Mouse (Mus musculus) embryonic facial prominence, embryonic 12.5 days (tissue): ENCODE data around the gene Ttyh1. TPM values are rescaled to one million over a fixed set of nuclear protein-coding genes. Genes with fewer than 3 reads are reported as not detected.
A peak's percentile ranks its signal among the peaks of the same experiment; 100 is the strongest.
"Not testable (repeated sequence)": the region's sequence is repeated elsewhere in the genome, so short reads cannot be mapped to it uniquely, and the experiment has no call there.

Source experiments
- ATAC-seq: fragments of 200-750 bp; cut with Nextera tagmentation; 2 replicates; pipeline ENCODE4 v1.8.0; 2017; ENCODE audit not compliant: insufficient number of reproducible peaks, insufficient read depth, low FRiP score, low TSS enrichment
- H3K27ac ChIP-seq: fragments of 300-500 bp; sonication (generic); 2 replicates; pipeline ENCODE4 v1.5.1; 2016; ENCODE audit warnings: mild to moderate bottlenecking
- H3K27me3 ChIP-seq: fragments of 300-500 bp; sonication (generic); 2 replicates; pipeline ENCODE4 v1.6.1; 2016; ENCODE audit warnings: mild to moderate bottlenecking, moderate library complexity
- H3K36me3 ChIP-seq: fragments of 300-500 bp; sonication (generic); 2 replicates; pipeline ENCODE4 v1.6.1; 2016; ENCODE audit warnings: mild to moderate bottlenecking
- H3K4me1 ChIP-seq: fragments of 300-500 bp; sonication (generic); 2 replicates; pipeline ENCODE4 v1.6.1; 2016
- H3K4me2 ChIP-seq: fragments of 300-500 bp; sonication (generic); replicated peaks from 2 replicates; pipeline ENCODE4 v1.6.1; 2016; ENCODE audit warnings: mild to moderate bottlenecking, moderate library complexity
- H3K4me3 ChIP-seq: fragments of 300-500 bp; sonication (generic); 2 replicates; pipeline ENCODE4 v1.5.1; 2016; ENCODE audit warnings: mild to moderate bottlenecking
- H3K9ac ChIP-seq: fragments of 300-500 bp; sonication (generic); 2 replicates; pipeline ENCODE4 v1.6.1; 2016; ENCODE audit warnings: mild to moderate bottlenecking, moderate library complexity
- H3K9me3 ChIP-seq: fragments of 300-500 bp; sonication (generic); 2 replicates; pipeline ENCODE4 v1.6.1; 2016; ENCODE audit warnings: mild to moderate bottlenecking, moderate library complexity
- WGBS: fragments of 180-500 bp; shearing (Covaris S2); methylation state at CpG from one replicate; pipeline ENCODE4 v1.1.7; 2016; 5-methylcytosine and 5-hydroxymethylcytosine counted together
- polyA plus RNA-seq: library from polyadenylated mRNA; unstranded; fragments of >200 nt; fragmentation: Nextera tagmentation; extraction: Ambion mirVana; gene quantifications from 2 replicates; pipeline ENCODE4 v1.2.1, GENCODE M21; 2016

Gene Ttyh1
- polyA plus RNA-seq, 1 experiment from 2014 or later = 10.8 TPM

GRCm38 (mm10) chr7:4154976-4155375 lies 35.8 kb downstream of the Ttyh1 start:
- WGBS = 43% methylated on average over 4 of the region's 4 CpGs

DNA sequence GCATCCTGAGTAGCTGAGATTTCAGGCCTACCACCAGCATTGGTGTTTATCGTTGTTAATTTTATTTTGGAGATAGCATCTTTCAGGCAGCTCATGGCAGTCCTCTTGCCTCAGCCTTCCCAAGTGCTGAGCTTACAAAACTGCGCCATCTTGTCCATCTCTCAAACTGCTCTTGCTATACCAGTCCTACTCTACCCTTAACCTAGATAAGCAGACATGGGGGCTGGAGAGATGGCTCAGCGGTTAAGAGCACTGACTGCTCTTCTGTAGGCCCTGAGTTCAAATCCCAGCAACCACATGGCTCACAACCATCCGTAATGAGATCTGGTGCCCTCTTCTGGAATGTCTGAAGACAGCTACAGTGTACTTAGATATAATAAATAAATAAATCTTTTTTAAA lies 42.4 kb downstream of the Ttyh1 start:
- H3K9me3 ChIP-seq, H3K27ac ChIP-seq, H3K4me3 ChIP-seq, H3K27me3 ChIP-seq, H3K36me3 ChIP-seq, ATAC-seq, H3K4me2 ChIP-seq, H3K9ac ChIP-seq: not testable (repeated sequence)
- H3K4me1 ChIP-seq = peaks cover 16% of the 10 kb centered on the region
- 97% methylated on average over 4 of the region's 4 CpGs for WGBS

More at GRCm38 (mm10) chr7:4154976-4155375, 35.8 kb downstream of the Ttyh1 start:
- Histone ChIP-seq H3K9me3 (no peaks in the 10 kb centered on the region), H3K27me3 (peaks cover 16% of the 10 kb centered on the region), H3K4me3 (no peak overlapping the region), H3K4me1 (peaks cover 9% of the 10 kb centered on the region), H3K4me2 (no peak overlapping the region), H3K9ac (no peak overlapping the region), H3K36me3 (peaks cover 11% of the 10 kb centered on the region; the same call in 1 of the 2 replicates), H3K27ac (no peak overlapping the region)
- no peak for ATAC-seq

DNA sequence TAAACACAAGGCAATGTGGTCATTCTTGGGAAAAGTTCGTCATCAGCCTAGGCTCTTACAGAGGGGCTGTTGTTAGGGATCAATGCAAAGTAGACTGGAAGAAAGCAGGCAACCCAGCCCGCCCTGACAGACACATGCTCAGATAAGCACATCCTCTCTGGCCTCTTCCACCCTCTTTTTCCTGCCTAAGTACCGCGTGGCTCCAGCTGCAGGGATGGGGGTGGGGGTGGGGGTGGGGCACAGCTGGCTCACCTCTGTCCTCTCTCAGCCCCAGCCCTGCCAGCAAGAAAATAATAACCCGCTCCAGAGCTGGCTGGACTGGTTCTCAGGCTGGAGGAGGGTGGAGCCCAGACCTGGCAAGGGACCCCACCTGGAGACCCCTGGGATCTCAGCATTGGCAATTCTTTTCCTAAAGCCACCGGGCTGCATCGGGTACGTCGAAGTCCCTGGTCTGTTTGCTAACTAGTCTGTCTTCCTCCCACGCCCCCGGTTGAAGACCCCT lies 44.4 kb downstream of the Ttyh1 start:
- Histone ChIP-seq H3K4me2 (peak overlapping the region; percentile 82), H3K27me3 (no peaks in the 10 kb centered on the region), H3K9ac (peak overlapping the region; percentile 62), H3K36me3 (no peaks in the 10 kb centered on the region), H3K4me1 (peaks cover 16% of the 10 kb centered on the region), H3K9me3 (no peaks in the 10 kb centered on the region), H3K27ac (peak overlapping the region; percentile 90), H3K4me3 (peak overlapping the region; percentile 54)
- ATAC-seq = peak; percentile 65; the same call in 1 of the 2 replicates
- under 1% methylated on average over 11 of the region's 11 CpGs for WGBS

DNA sequence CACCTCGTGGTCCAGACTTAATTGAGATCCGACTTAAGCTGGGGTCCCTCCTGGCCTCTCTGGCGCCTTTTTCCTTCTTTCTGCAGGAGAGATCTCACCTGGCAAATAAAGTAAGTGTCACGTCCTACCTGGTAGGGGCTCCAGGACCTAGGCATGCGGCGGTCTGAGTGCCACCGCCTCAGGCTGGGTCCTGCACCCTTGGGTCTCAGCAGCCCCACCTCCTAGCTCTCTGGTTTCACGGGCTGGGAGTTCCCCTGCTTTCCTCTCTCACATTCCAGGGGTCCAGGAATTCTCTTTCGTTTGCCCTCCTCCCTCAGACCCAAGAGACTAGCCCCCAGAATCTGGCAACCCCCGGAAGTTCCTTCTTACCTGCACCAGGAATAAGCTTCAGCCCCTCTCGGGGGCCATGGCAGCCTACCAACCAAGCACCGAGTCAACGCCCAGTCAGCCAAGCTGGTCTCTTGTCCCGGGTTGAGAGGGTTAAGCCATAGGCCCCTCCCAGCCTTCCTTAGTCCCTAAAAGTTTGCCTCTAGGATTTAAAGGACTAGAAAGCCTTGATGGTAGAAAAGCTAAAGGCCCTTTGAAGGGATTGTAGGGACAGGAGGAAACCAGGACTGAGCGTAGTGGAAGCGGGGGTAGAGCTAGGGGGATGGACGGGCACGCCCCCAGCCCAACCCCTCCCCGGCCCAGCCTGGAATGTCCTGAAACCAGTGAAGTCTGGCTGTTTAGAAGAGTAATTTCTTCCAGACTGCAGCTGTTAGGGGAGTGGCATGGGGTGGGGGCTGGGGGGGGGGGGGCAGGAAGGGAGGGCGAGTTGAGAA lies 45.1 kb downstream of the Ttyh1 start, which contains the start of gene Cdc42ep5:
Gene Cdc42ep5, minus strand, starts transcription at position 771 of the 821 bp plus-strand sequence.
- peak within 1 kb of the TSS; percentile 90 for H3K27ac ChIP-seq
- H3K4me3 ChIP-seq = peak within 1 kb of the TSS; percentile 54
- under 1% methylated on average over 19 of the region's 20 CpGs for WGBS
- ATAC-seq = peak; percentile 95
- no peaks in the 10 kb centered on the region for H3K9me3 ChIP-seq
- H3K36me3 ChIP-seq = no peaks in the 10 kb centered on the region
- peak within 1 kb of the TSS; percentile 82 for H3K4me2 ChIP-seq
- H3K27me3 ChIP-seq = no peaks in the 10 kb centered on the region
- H3K9ac ChIP-seq = peak within 1 kb of the TSS; percentile 62
- H3K4me1 ChIP-seq = peaks cover 16% of the 10 kb centered on the region

GRCm38 (mm10) chr7:4165286-4165685 lies 46.1 kb downstream of the Ttyh1 start:
- H3K9ac ChIP-seq = peak overlapping the region; percentile 62; the same call in 1 of the 2 replicates
- H3K9me3 ChIP-seq = no peaks in the 10 kb centered on the region
- peak overlapping the region; percentile 90 for H3K27ac ChIP-seq
- H3K4me1 ChIP-seq = peaks cover 16% of the 10 kb centered on the region
- H3K36me3 ChIP-seq = no peaks in the 10 kb centered on the region
- peak overlapping the region; percentile 82 for H3K4me2 ChIP-seq
- WGBS = 12% methylated on average over 3 of the region's 3 CpGs
- ATAC-seq = no peak
- H3K4me3 ChIP-seq = peak overlapping the region; percentile 54
- no peaks in the 10 kb centered on the region for H3K27me3 ChIP-seq

DNA sequence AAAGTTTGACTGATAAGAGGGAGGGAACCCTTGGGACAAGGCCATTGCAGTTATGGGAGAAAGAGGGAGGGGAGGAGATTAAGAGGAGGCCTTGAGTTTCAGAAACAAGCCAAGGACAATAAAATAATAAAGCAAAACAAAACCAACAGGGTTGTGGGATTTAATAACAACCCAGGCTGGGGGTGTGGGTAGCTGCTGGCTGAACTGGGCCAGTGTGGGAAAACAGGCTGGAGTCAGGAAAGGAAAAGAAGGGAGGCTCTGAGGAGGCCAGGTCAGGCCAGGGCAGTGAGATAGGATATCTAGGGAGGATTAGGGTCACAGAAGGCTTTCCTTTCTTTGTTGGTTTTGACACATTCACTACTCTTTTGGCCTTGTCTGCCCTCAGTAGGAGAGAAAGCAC lies 47.9 kb downstream of the Ttyh1 start:
- ATAC-seq = no peak
- Histone ChIP-seq H3K9me3 (no peaks in the 10 kb centered on the region), H3K9ac (no peak overlapping the region), H3K27me3 (no peaks in the 10 kb centered on the region), H3K36me3 (no peaks in the 10 kb centered on the region), H3K4me2 (no peak overlapping the region), H3K4me3 (no peak overlapping the region), H3K4me1 (peaks cover 16% of the 10 kb centered on the region), H3K27ac (no peak overlapping the region)

- H3K27ac ChIP-seq = no peak overlapping the region
- no peaks in the 10 kb centered on the region for H3K36me3 ChIP-seq
- no peaks in the 10 kb centered on the region for H3K27me3 ChIP-seq
- no peaks in the 10 kb centered on the region for H3K9me3 ChIP-seq
- WGBS = 79% methylated on average over 6 of the region's 6 CpGs
- H3K4me3 ChIP-seq = no peak overlapping the region
- H3K4me2 ChIP-seq = no peak overlapping the region
- H3K4me1 ChIP-seq = peaks cover 2% of the 10 kb centered on the region
- no peak for ATAC-seq
- H3K9ac ChIP-seq = no peak overlapping the region
Observed at GRCm38 (mm10) chr7:4170193-4170938, 51.2 kb downstream of the Ttyh1 start.

DNA sequence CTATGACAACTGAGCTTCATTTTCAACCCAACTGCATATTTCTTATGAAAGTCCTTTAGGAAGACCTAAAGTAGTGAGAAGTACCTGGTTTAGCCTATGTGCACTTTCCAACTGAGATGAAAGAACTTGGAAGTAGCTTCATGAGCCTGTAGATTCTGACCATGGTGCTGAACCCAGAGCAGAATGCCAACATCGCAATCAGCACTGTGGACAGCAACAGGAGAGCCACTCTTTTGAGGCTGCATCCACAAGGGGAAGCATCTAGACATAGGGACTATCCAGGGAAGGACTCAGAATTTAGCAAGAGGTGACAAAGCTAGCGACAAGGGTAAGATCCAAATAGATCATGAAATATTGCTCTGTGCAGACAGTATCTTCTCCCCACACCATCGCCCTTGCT lies 59.2 kb downstream of the Ttyh1 start:
- no peak for ATAC-seq
- Histone ChIP-seq H3K4me2 (no peak overlapping the region), H3K4me1 (no peaks in the 10 kb centered on the region), H3K9me3 (no peaks in the 10 kb centered on the region), H3K36me3 (no peaks in the 10 kb centered on the region), H3K4me3 (no peak overlapping the region), H3K27ac (no peak overlapping the region), H3K27me3 (no peaks in the 10 kb centered on the region), H3K9ac (no peak overlapping the region)
- WGBS = 45% methylated on average over 3 of the region's 3 CpGs

Other genes starting within 250 kb of the Ttyh1 start
- not detected in 2 replicates for gene Gm14548, start 221.3 kb upstream of the Ttyh1 start, polyA plus RNA-seq
- 0.14 TPM in 1 of 2 replicates, not detected in the other for gene Lilra6, start 203.9 kb upstream of the Ttyh1 start, polyA plus RNA-seq
- gene Lair1, start 56.2 kb upstream of the Ttyh1 start, polyA plus RNA-seq = 0.63 and 0.80 TPM in 2 replicates
- 80.6 and 80.7 TPM in 2 replicates for gene Leng8, start 17.6 kb downstream of the Ttyh1 start, polyA plus RNA-seq
- gene Leng9, start 31.0 kb downstream of the Ttyh1 start, polyA plus RNA-seq = 2.8 and 4.0 TPM in 2 replicates
- gene Cdc42ep5, start 45.5 kb downstream of the Ttyh1 start, polyA plus RNA-seq = 54.8 and 59.5 TPM in 2 replicates
- not detected in 2 replicates for gene Lilra5, start 118.3 kb downstream of the Ttyh1 start, polyA plus RNA-seq
- gene Ncr1, start 218.3 kb downstream of the Ttyh1 start, polyA plus RNA-seq = not detected in 2 replicates